Mouse (Mus musculus): ENCODE results near the gene Muc3a. TPM values are rescaled to one million over a fixed set of nuclear protein-coding genes. Genes with fewer than 3 reads are reported as not detected.
A peak's percentile ranks its signal among the peaks of the same experiment; 100 is the strongest.

Gene Muc3a
- polyA plus RNA-seq (2015; fragmentation: Nextera tagmentation; extraction: Ambion mirVana): 0.26 and 0.27 TPM in 2 replicates

- Histone ChIP-seq H3K27ac (ENCODE audit: low read length) (no peak within 1 kb of the TSS), H3K9ac (ENCODE audit: low read length) (no peak within 1 kb of the TSS), H3K4me1 (ENCODE audit: control insufficient read depth, insufficient read depth, low read length) (no peaks in the 10 kb centered on the region), H3K4me2 (ENCODE audit: low read depth, low read length) (no peak within 1 kb of the TSS), H3K27me3 (ENCODE audit: control insufficient read depth, insufficient read depth, low read length) (peaks cover 4% of the 10 kb centered on the region; the same call in 1 of the 2 replicates), H3K36me3 (ENCODE audit: control insufficient read depth, insufficient read depth) (no peaks in the 10 kb centered on the region), H3K4me3 (ENCODE audit: low read length) (no peak within 1 kb of the TSS), H3K9me3 (replicated peaks; ENCODE audit: control insufficient read depth, low read length) (no peaks in the 10 kb centered on the region)
- ATAC-seq (replicated peaks; ENCODE audit: extremely low read depth, insufficient read depth, low FRiP score): no peak
- 26% methylated on average over 2 of the region's 2 CpGs for WGBS
Observed at GRCm38 (mm10) chr5:137212289-137212688, at the start of gene Muc3a. TSS of gene Muc3a (minus strand) at chr5:137212389.

- H3K9ac ChIP-seq (ENCODE audit: low read length): no peak overlapping the region
- WGBS: 15% methylated on average over 17 of the region's 17 CpGs
- no peaks in the 10 kb centered on the region for H3K4me1 ChIP-seq (ENCODE audit: control insufficient read depth, insufficient read depth, low read length)
- no peak overlapping the region for H3K4me3 ChIP-seq (ENCODE audit: low read length)
- no peak for ATAC-seq (replicated peaks; ENCODE audit: extremely low read depth, insufficient read depth, low FRiP score)
- H3K36me3 ChIP-seq (ENCODE audit: control insufficient read depth, insufficient read depth): no peaks in the 10 kb centered on the region
- no peaks in the 10 kb centered on the region for H3K9me3 ChIP-seq (replicated peaks; ENCODE audit: control insufficient read depth, low read length)
- H3K4me2 ChIP-seq (ENCODE audit: low read depth, low read length): no peak overlapping the region
- peaks cover 4% of the 10 kb centered on the region; the same call in 1 of the 2 replicates for H3K27me3 ChIP-seq (ENCODE audit: control insufficient read depth, insufficient read depth, low read length)
- H3K27ac ChIP-seq (ENCODE audit: low read length): no peak overlapping the region
Observed at GRCm38 (mm10) chr5:137211114-137211829, 917 bp downstream of the Muc3a start.

- no peak; the same call in 1 of the 2 replicates for ATAC-seq (replicated peaks; ENCODE audit: extremely low read depth, insufficient read depth, low FRiP score)
- no peak overlapping the region for H3K4me3 ChIP-seq (ENCODE audit: low read length)
- no peaks in the 10 kb centered on the region for H3K4me1 ChIP-seq (ENCODE audit: control insufficient read depth, insufficient read depth, low read length)
- no peaks in the 10 kb centered on the region for H3K9me3 ChIP-seq (replicated peaks; ENCODE audit: control insufficient read depth, low read length)
- no peak overlapping the region for H3K4me2 ChIP-seq (ENCODE audit: low read depth, low read length)
- no peak overlapping the region for H3K27ac ChIP-seq (ENCODE audit: low read length)
- peaks cover 4% of the 10 kb centered on the region; the same call in 1 of the 2 replicates for H3K27me3 ChIP-seq (ENCODE audit: control insufficient read depth, insufficient read depth, low read length)
- WGBS: 59% methylated on average over 8 of the region's 8 CpGs
- H3K9ac ChIP-seq (ENCODE audit: low read length): no peak overlapping the region
- no peaks in the 10 kb centered on the region for H3K36me3 ChIP-seq (ENCODE audit: control insufficient read depth, insufficient read depth)
Observed at GRCm38 (mm10) chr5:137210689-137211088, 1.5 kb downstream of the Muc3a start.

- H3K9ac ChIP-seq (ENCODE audit: low read length): no peak overlapping the region
- no peak overlapping the region for H3K27ac ChIP-seq (ENCODE audit: low read length)
- H3K27me3 ChIP-seq (ENCODE audit: control insufficient read depth, insufficient read depth, low read length): 0 out of 2 replicates have a peak, but pooled peaks cover 4% of the 10 kb centered on the region
- no peaks in the 10 kb centered on the region for H3K4me1 ChIP-seq (ENCODE audit: control insufficient read depth, insufficient read depth, low read length)
- no peak overlapping the region for H3K4me2 ChIP-seq (ENCODE audit: low read depth, low read length)
- H3K4me3 ChIP-seq (ENCODE audit: low read length): no peak overlapping the region
- H3K9me3 ChIP-seq (replicated peaks; ENCODE audit: control insufficient read depth, low read length): no peaks in the 10 kb centered on the region
- ATAC-seq (replicated peaks; ENCODE audit: extremely low read depth, insufficient read depth, low FRiP score): no peak
- 67% methylated on average over 3 of the region's 3 CpGs for WGBS
- no peaks in the 10 kb centered on the region for H3K36me3 ChIP-seq (ENCODE audit: control insufficient read depth, insufficient read depth)
Observed at GRCm38 (mm10) chr5:137205301-137205700, 6.9 kb downstream of the Muc3a start.

- Histone ChIP-seq H3K27me3 (ENCODE audit: control insufficient read depth, insufficient read depth, low read length) (peaks cover 3% of the 10 kb centered on the region), H3K4me1 (ENCODE audit: control insufficient read depth, insufficient read depth, low read length) (no peaks in the 10 kb centered on the region), H3K27ac (ENCODE audit: low read length) (no peak overlapping the region), H3K4me3 (ENCODE audit: low read length) (no peak overlapping the region), H3K9ac (ENCODE audit: low read length) (no peak overlapping the region), H3K9me3 (replicated peaks; ENCODE audit: control insufficient read depth, low read length) (no peaks in the 10 kb centered on the region), H3K36me3 (ENCODE audit: control insufficient read depth, insufficient read depth) (no peaks in the 10 kb centered on the region), H3K4me2 (ENCODE audit: low read depth, low read length) (no peak overlapping the region)
- WGBS: 40% methylated on average over 8 of the region's 8 CpGs
- no peak for ATAC-seq (replicated peaks; ENCODE audit: extremely low read depth, insufficient read depth, low FRiP score)
Observed at GRCm38 (mm10) chr5:137194488-137195120, 17.6 kb downstream of the Muc3a start.

- Histone ChIP-seq H3K9ac (ENCODE audit: low read length) (no peak overlapping the region), H3K27me3 (ENCODE audit: control insufficient read depth, insufficient read depth, low read length) (peaks cover 8% of the 10 kb centered on the region), H3K27ac (ENCODE audit: low read length) (no peak overlapping the region), H3K4me2 (ENCODE audit: low read depth, low read length) (no peak overlapping the region), H3K9me3 (replicated peaks; ENCODE audit: control insufficient read depth, low read length) (no peaks in the 10 kb centered on the region), H3K4me1 (ENCODE audit: control insufficient read depth, insufficient read depth, low read length) (no peaks in the 10 kb centered on the region), H3K4me3 (ENCODE audit: low read length) (no peak overlapping the region), H3K36me3 (ENCODE audit: control insufficient read depth, insufficient read depth) (no peaks in the 10 kb centered on the region)
- WGBS: 68% methylated on average over 8 of the region's 8 CpGs
- ATAC-seq (replicated peaks; ENCODE audit: extremely low read depth, insufficient read depth, low FRiP score): no peak
Observed at GRCm38 (mm10) chr5:137193279-137193952, 18.8 kb downstream of the Muc3a start.

- H3K4me3 ChIP-seq (ENCODE audit: low read length): peak overlapping the region; percentile 57
- no peak for ATAC-seq (replicated peaks; ENCODE audit: extremely low read depth, insufficient read depth, low FRiP score)
Observed at GRCm38 (mm10) chr5:137189326-137189725, 22.9 kb downstream of the Muc3a start.

GRCm38 (mm10) chr5:137185362-137185761, 26.8 kb downstream of the Muc3a start:
- H3K9me3 ChIP-seq (replicated peaks; ENCODE audit: control insufficient read depth, low read length): no peaks in the 10 kb centered on the region
- 78% methylated on average over 8 of the region's 8 CpGs for WGBS
- no peak overlapping the region for H3K4me2 ChIP-seq (ENCODE audit: low read depth, low read length)
- no peak overlapping the region for H3K27ac ChIP-seq (ENCODE audit: low read length)
- no peaks in the 10 kb centered on the region for H3K4me1 ChIP-seq (ENCODE audit: control insufficient read depth, insufficient read depth, low read length)
- ATAC-seq (replicated peaks; ENCODE audit: extremely low read depth, insufficient read depth, low FRiP score): no peak
- H3K4me3 ChIP-seq (ENCODE audit: low read length): no peak overlapping the region
- H3K36me3 ChIP-seq (ENCODE audit: control insufficient read depth, insufficient read depth): no peaks in the 10 kb centered on the region
- peaks cover 9% of the 10 kb centered on the region for H3K27me3 ChIP-seq (ENCODE audit: control insufficient read depth, insufficient read depth, low read length)
- H3K9ac ChIP-seq (ENCODE audit: low read length): no peak overlapping the region

More at GRCm38 (mm10) chr5:137189326-137189725, 22.9 kb downstream of the Muc3a start:
- Histone ChIP-seq H3K9ac (ENCODE audit: low read length) (peak overlapping the region; percentile 63), H3K4me1 (ENCODE audit: control insufficient read depth, insufficient read depth, low read length) (no peaks in the 10 kb centered on the region), H3K27me3 (ENCODE audit: control insufficient read depth, insufficient read depth, low read length) (peaks cover 9% of the 10 kb centered on the region), H3K36me3 (ENCODE audit: control insufficient read depth, insufficient read depth) (no peaks in the 10 kb centered on the region), H3K27ac (ENCODE audit: low read length) (no peak overlapping the region), H3K9me3 (replicated peaks; ENCODE audit: control insufficient read depth, low read length) (no peaks in the 10 kb centered on the region), H3K4me2 (ENCODE audit: low read depth, low read length) (peak overlapping the region; percentile 70)
- under 1% methylated on average over 34 of the region's 34 CpGs for WGBS

Data from heart, embryonic 16.5 days (tissue).